Mouse (Mus musculus) lung, postnatal 0 days (tissue): ENCODE measurements around the gene Mttp.

Experiments used
- CTCF ChIP-seq: IDR thresholded peaks from 2 replicates; pipeline ENCODE4 v1.5.1; 2016; ENCODE audit warnings: antibody characterized with exemption, mild to moderate bottlenecking
- EP300 ChIP-seq: IDR thresholded peaks from 2 replicates; pipeline ENCODE4 v1.6.1; 2016; ENCODE audit warnings: antibody characterized with exemption, mild to moderate bottlenecking, control low read depth

DNA sequence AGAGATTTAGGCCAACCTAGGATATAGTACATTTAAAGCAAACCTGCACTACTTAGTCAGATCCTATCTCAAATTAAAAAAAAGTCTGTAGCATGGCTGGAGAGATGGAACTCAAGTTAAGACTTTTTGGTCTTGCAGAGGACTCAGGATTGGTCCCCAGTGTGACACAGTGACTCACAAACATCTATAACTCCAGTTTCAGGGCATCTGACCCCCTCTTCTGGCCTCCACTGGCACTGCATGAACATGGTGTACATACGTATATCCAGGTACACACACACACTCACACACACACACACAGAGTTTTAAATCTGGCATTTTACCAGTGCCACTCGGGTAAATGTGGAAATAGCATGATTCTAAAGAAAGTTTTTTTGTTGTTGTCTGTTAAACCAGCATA, 4.0 kb upstream of the Mttp start:
- TF ChIP-seq CTCF (no peak), EP300 (no peak)
